Mouse (Mus musculus) B cell, adult 2 months (primary cell): Measurements from ENCODE around the gene Ccdc102a.

ENCODE experiments used
- DNase-seq, 2 experiments: peaks; one replicate each; pipeline ENCODE4 v3.0.0; 2022

The Ccdc102a gene

DNA sequence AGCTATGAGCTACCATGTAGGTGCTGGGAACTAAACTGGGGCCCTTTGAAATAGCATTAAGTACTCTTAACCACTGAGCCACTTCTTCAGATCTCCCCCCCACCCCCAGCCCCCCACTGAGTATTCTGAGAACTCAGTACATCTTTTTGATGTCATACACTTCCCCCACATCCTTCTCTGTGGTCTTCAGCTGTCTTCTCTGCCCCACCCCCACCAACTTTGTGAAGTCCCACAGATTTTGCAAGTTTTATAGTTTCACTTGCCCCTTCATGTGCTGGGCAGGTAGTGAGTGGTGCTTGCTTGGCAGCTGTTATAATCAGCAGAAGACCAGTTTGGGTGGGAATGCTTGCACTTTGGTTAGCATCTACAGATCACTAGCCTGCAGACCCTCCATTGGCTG is 1.4 kb upstream of the Ccdc102a start:
- DNase-seq, result no peak

DNA sequence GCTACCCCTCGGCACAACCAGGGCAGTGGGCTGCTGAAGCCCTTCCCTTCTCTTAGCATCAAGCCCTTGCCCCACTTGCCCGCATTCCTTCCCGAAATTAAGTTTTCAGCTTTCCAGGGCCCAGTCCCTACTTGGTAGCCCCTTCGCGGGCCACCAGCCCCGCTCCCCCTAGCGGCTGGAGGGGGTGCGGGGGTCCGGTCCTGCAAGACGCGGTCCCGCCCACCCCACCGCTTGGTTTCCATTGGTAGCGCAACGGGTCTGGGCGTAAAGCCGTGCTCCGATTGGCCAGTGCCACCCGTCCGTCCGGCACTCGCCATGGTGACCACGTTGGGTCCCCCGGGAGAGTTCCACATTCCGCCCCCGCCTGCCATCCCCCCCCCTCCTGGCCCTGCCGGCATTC is 546 bp downstream of the Ccdc102a start:
- peak; percentile 86 to 88 for DNase-seq

DNA sequence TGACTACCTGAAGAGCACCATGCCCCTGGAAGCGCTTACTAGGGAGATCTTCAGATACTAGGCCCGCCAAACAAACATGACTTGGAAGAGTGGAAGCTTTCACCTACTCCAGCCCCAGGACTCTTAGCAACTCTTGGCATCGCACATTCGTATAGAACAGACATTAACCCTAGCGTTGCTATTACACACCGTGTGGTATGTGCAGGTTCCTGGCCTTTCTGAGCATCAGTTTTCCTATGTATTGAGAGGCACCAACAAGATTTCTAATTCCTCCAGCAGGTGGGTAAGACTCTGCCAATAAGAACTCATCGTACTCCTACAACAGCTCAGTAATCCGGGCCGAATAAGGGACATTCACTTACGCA is 956 bp downstream of the Ccdc102a start:
- no peak for DNase-seq

GRCm38 (mm10) chr8:94916311-94916959 is 1.5 kb downstream of the Ccdc102a start:
- no peak for DNase-seq

- no peak for DNase-seq
Observed at GRCm38 (mm10) chr8:94914701-94915101, 3.2 kb downstream of the Ccdc102a start.

- no peak for DNase-seq
Observed at GRCm38 (mm10) chr8:94914256-94914655, 3.6 kb downstream of the Ccdc102a start.

- DNase-seq, result peak; percentile 21 to 29
Observed at GRCm38 (mm10) chr8:94913061-94913660, 4.7 kb downstream of the Ccdc102a start.

DNA sequence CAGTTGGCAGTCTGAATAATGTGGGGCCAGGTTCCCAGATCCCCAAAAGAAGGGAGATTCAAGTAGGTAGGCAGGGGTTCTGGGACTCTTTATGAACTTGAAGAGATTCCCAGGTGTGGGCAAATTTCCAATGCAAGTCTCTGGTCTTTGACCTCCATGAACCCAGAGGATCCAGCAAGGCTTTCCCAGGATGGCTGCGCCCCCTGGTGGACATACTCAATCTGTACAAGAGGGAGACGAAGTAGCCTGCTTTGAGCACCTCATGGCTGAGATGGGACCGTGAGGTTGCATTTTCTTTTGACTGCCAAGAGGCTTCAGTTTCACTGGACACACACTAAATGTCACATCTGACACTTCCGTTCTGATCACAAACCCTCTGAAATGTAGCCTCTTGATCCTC is 9.1 kb downstream of the Ccdc102a start:
- DNase-seq, result peak; percentile 85

DNA sequence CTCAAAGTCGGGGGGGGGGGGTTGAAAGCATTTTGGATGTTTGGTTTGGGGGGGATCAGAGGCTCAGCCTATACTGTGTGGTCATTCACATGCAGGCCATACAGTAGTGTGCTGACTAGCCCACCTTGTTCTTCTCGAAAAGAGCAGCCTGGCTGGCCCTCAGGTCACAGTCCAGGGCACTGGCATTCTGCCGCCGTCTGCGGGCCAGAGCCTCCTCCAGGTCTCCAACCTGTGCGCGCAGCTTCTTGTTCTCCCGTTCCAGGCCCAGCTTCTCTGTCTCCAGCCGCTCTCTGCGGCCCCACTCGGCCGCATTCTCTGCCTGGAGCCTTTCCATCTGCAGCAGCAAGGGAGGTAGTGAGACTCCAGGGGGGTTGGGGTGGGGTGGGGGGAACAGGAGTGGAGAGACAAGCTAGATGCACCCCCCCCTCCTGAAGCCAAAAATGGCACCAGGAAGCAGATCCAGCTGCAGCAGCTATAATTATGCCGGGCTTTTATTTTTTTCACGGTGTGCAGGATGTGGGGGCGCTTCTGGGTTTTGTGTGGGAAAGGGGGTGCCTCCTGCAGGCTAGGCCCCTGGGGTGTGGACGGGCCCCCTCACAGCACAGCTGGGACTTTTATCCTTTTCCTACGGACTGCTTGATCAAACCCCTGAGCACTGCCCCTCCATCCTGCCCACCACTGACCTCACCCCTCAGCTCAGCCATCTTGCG is 10.2 kb downstream of the Ccdc102a start:
- no peak for DNase-seq

- no peak for DNase-seq
Observed at GRCm38 (mm10) chr8:94904450-94905175, 13.3 kb downstream of the Ccdc102a start.

DNA sequence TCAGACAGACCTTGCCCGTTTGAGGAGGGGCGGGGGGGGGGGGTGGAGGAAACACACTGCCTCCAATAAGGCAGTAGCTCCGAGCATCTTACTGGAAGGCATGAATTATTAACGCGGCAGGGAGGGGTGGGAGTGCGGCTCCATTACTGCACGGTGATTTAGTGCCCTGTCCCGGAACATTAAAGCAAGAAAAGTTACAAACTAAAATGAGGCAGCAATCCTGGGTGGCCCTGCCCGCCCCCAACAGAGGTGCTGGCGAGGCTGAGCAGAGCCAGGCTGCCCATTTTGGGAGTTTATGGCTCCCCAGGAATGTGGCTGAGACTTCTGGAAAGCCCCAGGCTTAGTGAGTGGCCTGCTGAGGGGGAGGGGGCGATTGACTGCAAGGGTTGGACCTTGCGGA is 14.2 kb downstream of the Ccdc102a start:
- no peak for DNase-seq

- no peak for DNase-seq
Observed at GRCm38 (mm10) chr8:94901031-94901430, 16.9 kb downstream of the Ccdc102a start.

GRCm38 (mm10) chr8:94900617-94901016 is 17.3 kb downstream of the Ccdc102a start:
- no peak for DNase-seq

GRCm38 (mm10) chr8:94899262-94899661 is 18.6 kb downstream of the Ccdc102a start:
- DNase-seq, result no peak

- DNase-seq, result no peak
Observed at GRCm38 (mm10) chr8:94892917-94893316, 25.0 kb downstream of the Ccdc102a start.

DNA sequence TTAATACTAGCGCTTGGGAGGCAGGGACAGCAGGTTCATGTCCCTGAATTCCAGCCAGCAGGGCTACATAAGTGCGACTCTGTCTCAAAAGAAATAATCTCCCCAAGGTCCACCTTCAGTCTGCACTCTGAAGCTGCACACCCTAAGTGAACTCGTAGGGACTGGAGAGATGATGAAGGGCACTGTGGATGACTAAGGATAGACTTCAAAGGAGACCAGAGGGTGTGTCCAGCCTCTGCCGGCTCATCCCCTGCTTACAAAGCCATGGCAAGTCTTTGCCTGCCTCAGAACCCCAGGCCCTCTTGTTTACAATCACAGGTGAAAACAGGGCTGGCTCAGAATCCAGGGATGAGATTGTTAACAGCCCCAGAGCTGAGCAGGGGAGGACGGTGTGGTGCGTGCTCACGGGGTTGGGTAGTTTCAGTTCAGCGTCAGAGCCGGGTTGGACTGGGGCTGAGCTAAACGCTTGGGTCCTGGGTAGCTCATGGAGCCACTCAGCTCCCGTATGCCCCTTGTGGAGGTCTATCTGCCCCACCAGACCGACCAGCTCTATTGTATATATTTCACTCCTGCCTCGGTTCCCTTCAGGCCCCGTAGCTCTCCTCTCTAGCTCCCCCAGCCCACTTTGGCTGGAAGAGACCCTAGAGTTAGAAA is 29.4 kb downstream of the Ccdc102a start:
- no peak for DNase-seq

DNA sequence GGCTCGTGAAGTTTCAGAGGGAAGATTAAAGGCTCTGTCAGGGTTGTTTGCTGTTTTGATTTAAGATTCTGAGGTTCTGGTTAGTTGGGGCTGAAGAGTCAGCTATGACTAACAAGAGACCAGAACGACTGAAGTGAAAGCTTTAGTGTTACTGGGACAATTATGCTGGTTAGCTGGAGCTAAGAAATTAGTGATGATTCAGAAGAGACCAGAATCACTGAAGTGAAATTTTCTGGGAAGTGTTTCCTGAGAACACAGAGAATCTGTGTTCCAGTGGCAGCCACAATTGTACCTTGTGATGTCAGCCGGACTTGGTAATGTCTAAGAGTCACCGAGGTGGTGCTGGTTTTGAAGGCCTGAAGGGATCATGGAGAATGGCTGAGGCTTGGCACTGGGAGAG is 37.2 kb downstream of the Ccdc102a start:
- no peak for DNase-seq

DNA sequence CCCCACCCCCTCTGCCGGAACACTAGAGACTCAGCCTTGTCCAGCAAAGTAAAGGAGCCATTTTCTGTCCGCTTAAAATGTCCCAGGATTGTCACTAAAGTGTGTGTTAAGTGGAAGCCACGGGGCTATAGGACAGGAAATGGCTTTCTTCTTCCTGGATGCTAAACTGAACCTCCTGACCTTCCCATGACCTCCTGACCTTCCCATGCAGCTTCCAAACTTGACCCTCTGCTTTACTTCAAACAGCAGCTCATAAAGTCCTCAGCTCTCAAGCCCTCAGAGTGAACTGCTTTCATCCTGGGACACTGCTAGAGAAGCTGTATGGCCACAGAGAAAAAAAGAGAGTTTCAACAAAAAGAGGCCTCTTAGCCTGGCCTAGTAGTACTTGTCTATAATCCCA is 41.1 kb downstream of the Ccdc102a start:
- no peak for DNase-seq

DNA sequence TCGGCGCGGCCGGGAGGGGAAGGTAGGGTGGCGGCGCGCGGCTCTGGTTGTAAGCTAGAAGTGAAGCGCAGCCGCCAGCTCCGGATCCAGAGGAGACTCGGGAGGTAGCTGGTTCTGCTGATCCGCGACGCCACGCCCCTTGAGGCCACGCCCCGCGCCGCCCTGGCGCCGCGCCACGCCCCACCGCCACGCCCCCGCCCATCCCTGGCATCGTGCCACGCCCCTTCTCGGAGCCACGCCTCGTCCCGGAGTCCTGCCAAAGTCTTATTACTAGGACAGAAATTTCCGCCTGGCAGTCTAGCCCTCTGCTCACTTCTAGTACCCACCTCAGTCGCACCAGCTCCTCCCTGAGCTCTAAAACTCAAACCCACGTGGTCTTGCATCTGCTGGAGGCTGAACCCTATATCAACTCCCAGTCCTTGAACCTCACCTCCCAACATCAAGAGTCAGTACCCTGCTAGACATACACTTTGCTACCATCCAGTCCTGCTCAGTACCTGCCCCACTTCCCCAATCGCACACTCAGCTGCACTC is 41.6 kb downstream of the Ccdc102a start, which contains the start of gene Dok4:
Gene Dok4 (minus strand): TSS at position 134 of the 534 bp plus-strand sequence.
- peak; percentile 86 to 88 for DNase-seq

DNA sequence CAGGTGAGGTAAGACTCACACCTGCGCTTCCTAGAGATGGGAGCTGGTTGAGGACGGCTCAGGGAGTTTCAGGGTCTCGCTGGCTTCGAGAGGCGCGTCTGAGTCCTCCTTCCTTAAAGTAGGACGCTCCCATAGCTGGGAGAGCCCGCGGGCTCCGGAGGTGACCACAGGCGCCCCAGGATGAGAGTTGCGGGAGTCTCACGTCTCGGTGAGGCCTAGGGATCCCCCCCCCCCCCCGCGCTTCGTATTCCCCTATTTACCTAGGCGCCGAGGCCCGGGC is 42.1 kb downstream of the Ccdc102a start:
- no peak for DNase-seq

DNA sequence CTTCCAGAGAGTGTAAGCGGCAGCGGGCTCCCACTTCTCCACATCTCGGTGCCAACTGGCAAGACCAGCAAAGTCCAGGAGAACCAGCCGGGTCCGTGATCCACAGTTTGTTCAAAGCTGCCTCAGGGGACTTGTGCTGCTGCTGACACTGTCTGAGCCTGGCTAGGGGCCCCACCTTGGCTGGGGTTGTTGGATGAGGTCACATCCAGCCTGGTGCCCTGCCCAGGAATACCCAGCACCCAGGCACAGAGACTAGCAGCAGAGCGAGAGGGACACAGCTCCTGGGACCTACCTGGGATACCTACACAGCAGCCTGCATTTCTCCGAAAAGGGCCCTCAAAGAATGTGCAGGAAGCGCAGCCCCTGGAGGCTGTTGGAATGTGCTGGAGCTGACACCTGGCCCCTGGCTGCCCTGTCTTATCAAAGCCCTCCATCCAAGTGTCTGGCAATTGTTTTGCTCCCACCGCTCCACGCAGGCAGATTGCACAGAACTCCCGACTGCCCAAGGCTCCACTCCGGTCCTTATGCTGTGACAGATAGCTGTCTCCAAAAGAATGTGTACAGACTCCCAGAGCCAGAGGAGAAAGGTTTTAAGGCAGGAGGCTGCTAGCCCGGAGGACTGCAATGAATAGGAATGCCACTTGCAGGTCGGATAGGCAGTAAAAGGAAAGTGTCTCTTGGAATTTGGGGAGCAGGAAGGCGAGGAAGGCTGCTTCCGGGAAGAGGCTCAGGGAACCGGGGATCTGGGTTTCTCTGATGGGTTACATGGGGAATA is 42.6 kb downstream of the Ccdc102a start:
- DNase-seq, result no peak

- DNase-seq, result peak; percentile 82 to 83
Observed at GRCm38 (mm10) chr8:94874358-94874757, 43.5 kb downstream of the Ccdc102a start.
